Mouse (Mus musculus) forelimb bud, embryonic 11.5 days (tissue): ENCODE results near the gene Perm1.

Experiments used
- DNase-seq: peaks from one replicate; pipeline ENCODE4 v3.0.0-alpha.2; 2012; ENCODE audit warnings: low read depth, low spot score

The Perm1 gene

GRCm38 (mm10) chr4:156200623-156201475 is 14.8 kb upstream of the Perm1 start, which contains the start of gene Isg15:
TSS of gene Isg15 (minus strand) at chr4:156200818.
- no peak for DNase-seq

GRCm38 (mm10) chr4:156202462-156202893 is 13.2 kb upstream of the Perm1 start:
- no peak for DNase-seq

GRCm38 (mm10) chr4:156203001-156203412 is 12.7 kb upstream of the Perm1 start, which contains the start of gene AW011738:
TSS of gene AW011738 (plus strand) at chr4:156203304.
- DNase-seq, result peak; percentile 64

GRCm38 (mm10) chr4:156203413-156204131 is 12.1 kb upstream of the Perm1 start:
- no peak for DNase-seq

GRCm38 (mm10) chr4:156208872-156209271 is 6.8 kb upstream of the Perm1 start:
- no peak for DNase-seq

- DNase-seq, result no peak
Observed at GRCm38 (mm10) chr4:156209963-156210635, 5.6 kb upstream of the Perm1 start.

- DNase-seq, result no peak
Observed at GRCm38 (mm10) chr4:156213134-156213533, 2.5 kb upstream of the Perm1 start.

- no peak for DNase-seq
Observed at GRCm38 (mm10) chr4:156216196-156216595, 528 bp downstream of the Perm1 start.

GRCm38 (mm10) chr4:156217022-156217669 is 1.5 kb downstream of the Perm1 start:
- no peak for DNase-seq

- DNase-seq, result no peak
Observed at GRCm38 (mm10) chr4:156217838-156218237, 2.2 kb downstream of the Perm1 start.

- no peak for DNase-seq
Observed at GRCm38 (mm10) chr4:156219936-156220335, 4.3 kb downstream of the Perm1 start.

GRCm38 (mm10) chr4:156224276-156224675 is 8.6 kb downstream of the Perm1 start:
- DNase-seq, result no peak

- no peak for DNase-seq
Observed at GRCm38 (mm10) chr4:156227752-156228392, 12.2 kb downstream of the Perm1 start.

GRCm38 (mm10) chr4:156228393-156229024 is 12.8 kb downstream of the Perm1 start:
- no peak for DNase-seq

- DNase-seq, result no peak
Observed at GRCm38 (mm10) chr4:156234021-156234501, 18.4 kb downstream of the Perm1 start.

GRCm38 (mm10) chr4:156234701-156235213 is 19.1 kb downstream of the Perm1 start, which contains the start of gene Plekhn1:
TSS of gene Plekhn1 (minus strand) at chr4:156234857.
- peak; percentile 48 for DNase-seq

GRCm38 (mm10) chr4:156235360-156235770 is 19.7 kb downstream of the Perm1 start:
- DNase-seq, result peak; percentile 45

- DNase-seq, result peak; percentile 90
Observed at GRCm38 (mm10) chr4:156235808-156236533, 20.3 kb downstream of the Perm1 start, which contains the start of gene Noc2l. TSS of gene Noc2l (plus strand) at chr4:156236010.
